Mouse (Mus musculus) heart, postnatal 0 days (tissue): ENCODE results near the gene Fbxo44. TPM values are rescaled to one million over a fixed set of nuclear protein-coding genes. Genes with fewer than 3 reads are reported as not detected.
"Not testable (repeated sequence)": the region's sequence is repeated elsewhere in the genome, so short reads cannot be mapped to it uniquely, and the experiment has no call there.

ENCODE experiments used
- ATAC-seq: fragments of 200-750 bp; cut with Nextera tagmentation; 2 replicates; pipeline ENCODE4 v1.8.0; 2017; ENCODE audit warnings: low read depth, moderate number of reproducible peaks, moderate library complexity; ENCODE audit not compliant: insufficient read depth
- DNase-seq: peaks from one replicate; pipeline ENCODE4 v3.0.0-alpha.2; 2016; ENCODE audit warnings: low spot score
- H3K27ac ChIP-seq: fragments of 300-500 bp; sonication (generic); 2 replicates; pipeline ENCODE4 v1.5.1; 2014; ENCODE audit warnings: low read depth, mild to moderate bottlenecking
- H3K27me3 ChIP-seq: fragments of 300-500 bp; sonication (generic); 2 replicates; pipeline ENCODE4 v1.6.1; 2014; ENCODE audit warnings: low read length, mixed read lengths; ENCODE audit not compliant: control insufficient read depth, insufficient read depth
- H3K36me3 ChIP-seq: fragments of 300-500 bp; sonication (generic); replicated peaks from 2 replicates; pipeline ENCODE4 v1.6.1; 2014; ENCODE audit warnings: low read length, mixed read lengths; ENCODE audit not compliant: control insufficient read depth, insufficient read depth
- H3K4me1 ChIP-seq: fragments of 300-500 bp; sonication (generic); 2 replicates; pipeline ENCODE4 v1.6.1; 2014; ENCODE audit warnings: antibody characterized with exemption; ENCODE audit not compliant: control insufficient read depth, insufficient read depth
- H3K4me2 ChIP-seq: fragments of 300-500 bp; sonication (generic); 2 replicates; pipeline ENCODE4 v1.6.1; 2014; ENCODE audit warnings: low read depth, mild to moderate bottlenecking, low read length, moderate library complexity
- H3K4me3 ChIP-seq: fragments of 300-500 bp; sonication (generic); 2 replicates; pipeline ENCODE4 v1.5.1; 2014; ENCODE audit warnings: low read depth, low read length
- H3K9ac ChIP-seq: fragments of 300-500 bp; sonication (generic); replicated peaks from 2 replicates; pipeline ENCODE4 v1.6.1; 2014; ENCODE audit warnings: low read depth, low read length, mixed read lengths
- H3K9me3 ChIP-seq: fragments of 300-500 bp; sonication (generic); replicated peaks from 2 replicates; pipeline ENCODE4 v1.6.1; 2016; ENCODE audit warnings: low read length; ENCODE audit not compliant: control insufficient read depth
- CTCF ChIP-seq: IDR thresholded peaks from 2 replicates; pipeline ENCODE4 v1.5.1; 2016; ENCODE audit warnings: antibody characterized with exemption, control low read depth, low read depth
- EP300 ChIP-seq: IDR thresholded peaks from 2 replicates; pipeline ENCODE4 v1.6.1; 2016; ENCODE audit warnings: antibody characterized with exemption, low read depth
- WGBS: fragments of 180-500 bp; shearing (Covaris S2); extraction: QIAGEN DNeasy Blood & Tissue Kit; methylation state at CpG from one replicate; pipeline ENCODE4 v1.1.7; 2014; 5-methylcytosine and 5-hydroxymethylcytosine counted together
- polyA plus RNA-seq: library from polyadenylated mRNA; unstranded; fragments of >200 nt; fragmentation: Nextera tagmentation; extraction: Ambion mirVana; gene quantifications from 2 replicates; pipeline ENCODE4 v1.2.1, GENCODE M21; 2015
- total RNA-seq: library from RNA; depleted of rRNA; stranded (reverse); fragments of >200 nt; gene quantifications from 2 replicates; pipeline ENCODE4 v1.2.3, GENCODE M21; 2014; ENCODE audit warnings: low replicate concordance

The Fbxo44 gene
- total and polyA plus RNA-seq, 2 experiments from 2014 or later = 32.1 to 88.4 TPM

GRCm38 (mm10) chr4:148194400-148194799, 34.1 kb upstream of the Fbxo44 start:
- no peak overlapping the region for H3K4me3 ChIP-seq
- ATAC-seq (no peak), DNase-seq (no peak)
- H3K27ac ChIP-seq = no peak overlapping the region
- no peak overlapping the region for H3K9ac ChIP-seq
- no peaks in the 10 kb centered on the region for H3K27me3 ChIP-seq
- TF ChIP-seq CTCF (no peak), EP300 (no peak)
- H3K4me1 ChIP-seq = no peaks in the 10 kb centered on the region
- no peaks in the 10 kb centered on the region for H3K36me3 ChIP-seq
- no peak overlapping the region for H3K4me2 ChIP-seq
- no peaks in the 10 kb centered on the region for H3K9me3 ChIP-seq

- H3K4me1 ChIP-seq = no peaks in the 10 kb centered on the region
- 23% methylated on average over 11 of the region's 11 CpGs for whole genome bisulfite sequencing
- no peak for ATAC-seq
- H3K9ac ChIP-seq = no peak overlapping the region
- no peaks in the 10 kb centered on the region for H3K27me3 ChIP-seq
- H3K4me2 ChIP-seq = no peak overlapping the region
- no peaks in the 10 kb centered on the region for H3K36me3 ChIP-seq
- no peaks in the 10 kb centered on the region for H3K9me3 ChIP-seq
- H3K4me3 ChIP-seq = no peak overlapping the region
- TF ChIP-seq CTCF (no peak), EP300 (no peak)
- H3K27ac ChIP-seq = no peak overlapping the region
- no peak for DNase-seq
These were observed 32.5 kb upstream of the Fbxo44 start for GRCm38 (mm10) chr4:148192707-148193245.

GRCm38 (mm10) chr4:148188767-148189166, 28.5 kb upstream of the Fbxo44 start:
- not testable (repeated sequence) for H3K9me3 ChIP-seq, H3K27ac ChIP-seq, DNase-seq, H3K4me1 ChIP-seq, H3K27me3 ChIP-seq, ATAC-seq, H3K9ac ChIP-seq, H3K36me3 ChIP-seq, H3K4me2 ChIP-seq, H3K4me3 ChIP-seq
- WGBS = 88% methylated on average over 1 of the region's 1 CpGs

- no peaks in the 10 kb centered on the region for H3K9me3 ChIP-seq
- ATAC-seq (no peak), DNase-seq (no peak)
- TF ChIP-seq EP300 = no peak
- TF ChIP-seq CTCF = no peak
- H3K27ac ChIP-seq = no peak overlapping the region
- no peaks in the 10 kb centered on the region for H3K4me1 ChIP-seq
- H3K4me2 ChIP-seq = no peak overlapping the region
- no peak overlapping the region for H3K4me3 ChIP-seq
- H3K9ac ChIP-seq = no peak overlapping the region
- no peaks in the 10 kb centered on the region for H3K27me3 ChIP-seq
- H3K36me3 ChIP-seq = no peaks in the 10 kb centered on the region
- WGBS = 57% methylated on average over 4 of the region's 4 CpGs
These were observed 25.5 kb upstream of the Fbxo44 start for GRCm38 (mm10) chr4:148185819-148186218.

- Histone ChIP-seq H3K27ac (no peak overlapping the region), H3K36me3 (no peaks in the 10 kb centered on the region), H3K4me3 (no peak overlapping the region), H3K9me3 (no peaks in the 10 kb centered on the region), H3K9ac (no peak overlapping the region), H3K4me1 (no peaks in the 10 kb centered on the region), H3K4me2 (no peak overlapping the region), H3K27me3 (peaks cover 1% of the 10 kb centered on the region; the same call in 1 of the 2 replicates)
- TF ChIP-seq CTCF (no peak), EP300 (no peak)
- WGBS = 68% methylated on average over 9 of the region's 9 CpGs
- ATAC-seq = no peak
- no peak for DNase-seq
These were observed 24.3 kb upstream of the Fbxo44 start for GRCm38 (mm10) chr4:148184564-148184963.

GRCm38 (mm10) chr4:148182363-148182762, 22.1 kb upstream of the Fbxo44 start:
- no peaks in the 10 kb centered on the region for H3K36me3 ChIP-seq
- no peak for DNase-seq
- no peak overlapping the region for H3K4me2 ChIP-seq
- ATAC-seq = no peak
- WGBS = 37% methylated on average over 8 of the region's 8 CpGs
- H3K9me3 ChIP-seq = no peaks in the 10 kb centered on the region
- TF ChIP-seq CTCF (no peak), EP300 (no peak)
- H3K9ac ChIP-seq = no peak overlapping the region
- peaks cover 21% of the 10 kb centered on the region; the same call in 1 of the 2 replicates for H3K27me3 ChIP-seq
- no peak overlapping the region for H3K27ac ChIP-seq
- H3K4me1 ChIP-seq = no peaks in the 10 kb centered on the region
- H3K4me3 ChIP-seq = no peak overlapping the region
